Mouse (Mus musculus) MEL (cell line): ENCODE measurements around the gene Gbp2b. TPM values are rescaled to one million over a fixed set of nuclear protein-coding genes. Genes with fewer than 3 reads are reported as not detected.
"Not testable (repeated sequence)": the region's sequence is repeated elsewhere in the genome, so short reads cannot be mapped to it uniquely, and the experiment has no call there.

Experiments
- DNase-seq: peaks from one replicate; pipeline ENCODE4 v3.0.0; 2011; ENCODE audit warnings: low read depth, low spot score
- H3K27ac ChIP-seq: 2 replicates; pipeline ENCODE4 v1.5.1; 2012; ENCODE audit warnings: low read depth, mild to moderate bottlenecking, control low read depth, low read length, moderate library complexity; ENCODE audit not compliant: control insufficient read depth
- H3K27me3 ChIP-seq, 2 experiments: fragments of 150-350 bp in 1 of 2; sonication (generic) in 1 of 2; 2 replicates each; pipeline ENCODE4 v1.6.1; 2012; ENCODE audit warnings: low read length in 2 of 2, mild to moderate bottlenecking in 2 of 2, improper control_type of control experiment in 1 of 2, moderate library complexity in 1 of 2; ENCODE audit not compliant: insufficient read depth in 2 of 2, control insufficient read depth in 1 of 2
- H3K36me3 ChIP-seq, 2 experiments: 2 replicates each; pipeline ENCODE4 v1.6.1; 2012 to 2014; ENCODE audit warnings: low read length in 2 of 2, improper control_type of control experiment in 1 of 2, inconsistent platforms in 1 of 2, mild to moderate bottlenecking in 1 of 2; ENCODE audit not compliant: insufficient read depth in 2 of 2, control insufficient read depth in 1 of 2
- H3K4me1 ChIP-seq, 2 experiments: fragments of 150-350 bp in 1 of 2; sonication (generic) in 1 of 2; 2 replicates each; pipeline ENCODE4 v1.6.1; 2012; ENCODE audit warnings: low read length in 2 of 2, improper control_type of control experiment in 1 of 2, mild to moderate bottlenecking in 1 of 2; ENCODE audit not compliant: insufficient read depth in 2 of 2, control insufficient read depth in 1 of 2
- H3K4me3 ChIP-seq, 2 experiments: fragments of 150-350 bp in 1 of 2; sonication (generic) in 1 of 2; 2 replicates each; pipeline ENCODE4 v1.5.1; 2012; ENCODE audit warnings: low read depth in 2 of 2, low read length in 2 of 2, mild to moderate bottlenecking in 2 of 2, moderate library complexity in 2 of 2, control low read depth in 1 of 2, improper control_type of control experiment in 1 of 2; ENCODE audit not compliant: control insufficient read depth in 1 of 2, insufficient read depth in 1 of 2
- H3K79me2 ChIP-seq: 2 replicates; pipeline ENCODE4 v1.6.1; 2012; ENCODE audit warnings: mild to moderate bottlenecking, low read length, moderate library complexity; ENCODE audit not compliant: control insufficient read depth, poor library complexity, insufficient read depth
- H3K9ac ChIP-seq: 2 replicates; pipeline ENCODE4 v1.6.1; 2012; ENCODE audit warnings: low read depth, mild to moderate bottlenecking, control low read depth, low read length, moderate library complexity; ENCODE audit not compliant: control insufficient read depth, poor library complexity, severe bottlenecking
- H3K9me3 ChIP-seq: fragments of 150-350 bp; sonication (generic); replicated peaks from 2 replicates; pipeline ENCODE4 v1.6.1; 2012; ENCODE audit warnings: mild to moderate bottlenecking, low read length, improper control_type of control experiment, moderate library complexity; ENCODE audit not compliant: insufficient read depth
- BHLHE40 ChIP-seq: IDR thresholded peaks from 2 replicates; pipeline ENCODE4 v1.6.1; 2012; ENCODE audit warnings: low read depth, mild to moderate bottlenecking, inconsistent platforms, low read length, improper control_type of control experiment, borderline replicate concordance
- CHD1 ChIP-seq: IDR thresholded peaks from 2 replicates; pipeline ENCODE4 v1.6.1; 2012; ENCODE audit warnings: low read depth, mild to moderate bottlenecking, inconsistent platforms, low read length, improper control_type of control experiment
- CHD2 ChIP-seq: IDR thresholded peaks from 2 replicates; pipeline ENCODE4 v1.6.1; 2011; ENCODE audit warnings: low read length, improper control_type of control experiment
- CTCF ChIP-seq, 3 experiments: IDR thresholded peaks in 2 of 3; conservative IDR thresholded peaks in 1 of 3; 2 replicates each; pipeline ENCODE4 v1.5.1; 2011 to 2012; ENCODE audit warnings: low read length in 3 of 3, low read depth in 2 of 3, mild to moderate bottlenecking in 2 of 3, improper control_type of control experiment in 1 of 3, inconsistent platforms in 1 of 3, mixed read lengths in 1 of 3, moderate library complexity in 1 of 3; ENCODE audit not compliant: control insufficient read depth in 1 of 3, insufficient read depth in 1 of 3, poor library complexity in 1 of 3, severe bottlenecking in 1 of 3
- ETS1 ChIP-seq: IDR thresholded peaks from 2 replicates; pipeline ENCODE4 v1.6.1; 2012; ENCODE audit warnings: low read depth, mild to moderate bottlenecking, inconsistent platforms, low read length, improper control_type of control experiment, moderate library complexity
- JUND ChIP-seq: IDR thresholded peaks from 2 replicates; pipeline ENCODE4 v1.6.1; 2011; ENCODE audit warnings: low read depth, mild to moderate bottlenecking, improper control_type of control experiment, low read length
- MAFK ChIP-seq: IDR thresholded peaks from 2 replicates; pipeline ENCODE4 v1.6.1; 2011; ENCODE audit warnings: low read depth, mild to moderate bottlenecking, low read length, improper control_type of control experiment, borderline replicate concordance
- MAX ChIP-seq: IDR thresholded peaks from 2 replicates; pipeline ENCODE4 v1.6.1; 2011; ENCODE audit warnings: low read length, improper control_type of control experiment
- MEF2A ChIP-seq: IDR thresholded peaks from 2 replicates; pipeline ENCODE4 v1.6.1; 2014; ENCODE audit warnings: low read depth, mild to moderate bottlenecking, inconsistent platforms, low read length, improper control_type of control experiment; ENCODE audit not compliant: poor library complexity, insufficient replicate concordance, severe bottlenecking; ENCODE audit errors: extremely low read depth
- MYB ChIP-seq: IDR thresholded peaks from 2 replicates; pipeline ENCODE4 v1.6.1; 2011; ENCODE audit warnings: mild to moderate bottlenecking, low read depth, low read length, improper control_type of control experiment
- NRF1 ChIP-seq: IDR thresholded peaks from 2 replicates; pipeline ENCODE4 v1.6.1; 2014; ENCODE audit warnings: low read depth, mild to moderate bottlenecking, inconsistent platforms, low read length, improper control_type of control experiment, moderate library complexity; ENCODE audit not compliant: poor library complexity, insufficient read depth, severe bottlenecking
- POLR2A ChIP-seq, 2 experiments: IDR thresholded peaks; 2 replicates each; pipeline ENCODE4 v1.6.1; 2011 to 2012; ENCODE audit warnings: low read length in 2 of 2, mild to moderate bottlenecking in 2 of 2, control low read depth in 1 of 2, improper control_type of control experiment in 1 of 2, low read depth in 1 of 2, moderate library complexity in 1 of 2; ENCODE audit not compliant: control insufficient read depth in 1 of 2, insufficient read depth in 1 of 2, poor library complexity in 1 of 2
- RAD21 ChIP-seq: IDR thresholded peaks from 2 replicates; pipeline ENCODE4 v1.6.1; 2011; ENCODE audit warnings: mild to moderate bottlenecking, low read depth, low read length, improper control_type of control experiment
- RCOR1 ChIP-seq: IDR thresholded peaks from 2 replicates; pipeline ENCODE4 v1.6.1; 2012; ENCODE audit warnings: low read depth, mild to moderate bottlenecking, inconsistent platforms, low read length, improper control_type of control experiment
- SMC3 ChIP-seq: IDR thresholded peaks from 2 replicates; pipeline ENCODE4 v1.6.1; 2011; ENCODE audit warnings: low read depth, low read length, improper control_type of control experiment
- TAL1 ChIP-seq: IDR thresholded peaks from 2 replicates; pipeline ENCODE4 v1.6.1; 2012; ENCODE audit warnings: mild to moderate bottlenecking, inconsistent platforms, low read length, moderate library complexity, mixed read lengths
- TBP ChIP-seq: IDR thresholded peaks from 2 replicates; pipeline ENCODE4 v1.8.0; 2011; ENCODE audit warnings: low read depth, low read length, improper control_type of control experiment
- TCF12 ChIP-seq: IDR thresholded peaks from 2 replicates; pipeline ENCODE4 v1.6.1; 2014; ENCODE audit warnings: low read depth, mild to moderate bottlenecking, inconsistent platforms, low read length, improper control_type of control experiment, moderate library complexity
- USF2 ChIP-seq, 2 experiments: IDR thresholded peaks; 2 replicates each; pipeline ENCODE4 v1.6.1; 2011 to 2012; ENCODE audit warnings: improper control_type of control experiment in 2 of 2, low read length in 2 of 2, borderline replicate concordance in 1 of 2, inconsistent platforms in 1 of 2, low read depth in 1 of 2, mild to moderate bottlenecking in 1 of 2; ENCODE audit not compliant: insufficient read depth in 1 of 2
- ZC3H11A ChIP-seq: IDR thresholded peaks from 2 replicates; pipeline ENCODE4 v1.6.1; 2012; ENCODE audit warnings: low read depth, mild to moderate bottlenecking, inconsistent platforms, low read length, improper control_type of control experiment
- ZMIZ1 ChIP-seq: IDR thresholded peaks from 2 replicates; pipeline ENCODE4 v1.6.1; 2012; ENCODE audit warnings: low read depth, mild to moderate bottlenecking, inconsistent platforms, low read length, improper control_type of control experiment, moderate library complexity
- ZNF384 ChIP-seq: IDR thresholded peaks from 2 replicates; pipeline ENCODE4 v1.6.1; 2012; ENCODE audit warnings: low read depth, mild to moderate bottlenecking, inconsistent platforms, low read length, improper control_type of control experiment
- polyA plus RNA-seq, 2 experiments: library from polyadenylated mRNA; stranded (reverse) in 1 of 2; unstranded in 1 of 2; fragments of >175 nt in 1 of 2; fragments of >200 nt in 1 of 2; gene quantifications; 2 replicates each; pipeline versions ENCODE4 v1.2.1 to v1.2.4; 2012; ENCODE audit warnings: low replicate concordance in 2 of 2, low read depth in 1 of 2; ENCODE audit not compliant: insufficient read length in 2 of 2, insufficient read depth in 1 of 2, missing spikeins in 1 of 2
- total RNA-seq: library from RNA; depleted of rRNA; stranded (reverse); fragments of 300-350 nt; gene quantifications from 2 replicates; pipeline ENCODE4 v1.2.3, GENCODE M21; 2012

Gbp2b gene
- total and polyA plus RNA-seq, 3 experiments = not detected

GRCm38 (mm10) chr3:142645949-142646348 is 51.3 kb downstream of the Gbp2b start:
- H3K9ac ChIP-seq, H3K4me1 ChIP-seq, H3K27ac ChIP-seq, H3K27me3 ChIP-seq, H3K9me3 ChIP-seq, H3K4me3 ChIP-seq, H3K36me3 ChIP-seq, H3K79me2 ChIP-seq: not testable (repeated sequence)
- DNase-seq = peak; percentile 80
- TF ChIP-seq ZNF384 = peak; percentile 60; the same call in 1 of the 2 replicates
- TF ChIP-seq RAD21 = peak; percentile 62
- TF ChIP-seq ZC3H11A = peak; percentile 34
- TF ChIP-seq CTCF (IDR thresholded peaks at IDR 0.05 in 2 of 3, conservative IDR thresholded peaks at IDR 0.05 in 1 of 3; ENCODE audit: control insufficient read depth in 1 of 3, insufficient read depth in 1 of 3, low read depth in 2 of 3, low read length in 3 of 3, poor library complexity in 1 of 3, severe bottlenecking in 1 of 3) = peak; percentile 52 to 73 (median 59)
- peak; percentile 57 for TF ChIP-seq SMC3

GRCm38 (mm10) chr3:142647836-142648235 is 53.2 kb downstream of the Gbp2b start:
- H3K27ac ChIP-seq, H3K9me3 ChIP-seq, H3K79me2 ChIP-seq, H3K36me3 ChIP-seq, H3K4me3 ChIP-seq, DNase-seq, H3K9ac ChIP-seq, H3K4me1 ChIP-seq, H3K27me3 ChIP-seq: not testable (repeated sequence)

- no peak for DNase-seq
- Histone ChIP-seq H3K4me1 (no peaks in the 10 kb centered on the region), H3K27me3 (no peaks in the 10 kb centered on the region; a peak in 1 of 4 replicates), H3K36me3 (no peaks in the 10 kb centered on the region), H3K27ac (no peak overlapping the region), H3K4me3 (no peak overlapping the region), H3K9me3 (no peaks in the 10 kb centered on the region), H3K9ac (no peak overlapping the region), H3K79me2 (no peaks in the 10 kb centered on the region)
- TF ChIP-seq ETS1 = no peak
- no peak for TF ChIP-seq RAD21
- TF ChIP-seq ZC3H11A = no peak
- TF ChIP-seq TAL1 = no peak
- no peak for TF ChIP-seq MAFK
- TF ChIP-seq USF2 (IDR thresholded peaks at IDR 0.05; ENCODE audit: borderline replicate concordance in 1 of 2, insufficient read depth in 1 of 2, low read depth in 1 of 2, low read length in 2 of 2) = no peak
- no peak for TF ChIP-seq BHLHE40
- TF ChIP-seq TBP = no peak
- no peak for TF ChIP-seq RCOR1
- no peak for TF ChIP-seq JUND
- TF ChIP-seq NRF1 = no peak
- no peak for TF ChIP-seq MAX
- TF ChIP-seq CHD2 = no peak
- no peak for TF ChIP-seq MEF2A
- TF ChIP-seq POLR2A (IDR thresholded peaks at IDR 0.05; ENCODE audit: control insufficient read depth in 1 of 2, insufficient read depth in 1 of 2, low read depth in 1 of 2, low read length in 2 of 2, poor library complexity in 1 of 2) = no peak
- no peak for TF ChIP-seq CHD1
- TF ChIP-seq SMC3 = no peak
- TF ChIP-seq ZMIZ1 = no peak
- TF ChIP-seq MYB = no peak
- TF ChIP-seq TCF12 = no peak
Observed at GRCm38 (mm10) chr3:142650205-142650604, 55.6 kb downstream of the Gbp2b start.
